Mouse (Mus musculus): ENCODE data around the gene Cacng2. TPM values are rescaled to one million over a fixed set of nuclear protein-coding genes. Genes with fewer than 3 reads are reported as not detected.

Cacng2 gene
- polyA plus RNA-seq, 1 experiment from 2014 or later: 9.4 TPM

DNA sequence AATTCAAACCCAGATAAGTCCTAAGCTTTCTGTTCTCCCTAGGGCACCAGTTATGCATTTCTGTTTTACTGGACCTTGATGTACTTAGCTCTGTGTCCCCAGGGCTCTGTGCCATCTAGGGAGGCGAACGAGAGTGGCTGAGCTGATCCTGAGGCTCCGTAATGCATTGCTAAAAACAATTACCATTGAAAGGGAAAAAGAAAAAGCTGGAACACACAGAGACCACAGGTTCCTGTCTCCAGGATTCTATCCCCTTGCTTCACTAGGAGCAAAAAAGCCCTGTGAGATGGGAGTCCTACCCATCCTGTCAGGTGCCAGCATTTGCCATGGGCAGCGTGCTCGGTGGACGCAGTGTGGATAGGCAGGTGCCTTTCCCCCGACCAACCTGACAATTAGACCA is 38.4 kb downstream of the Cacng2 start:
- Histone ChIP-seq H3K9me3 (no peaks in the 10 kb centered on the region), H3K4me1 (replicated peaks) (peaks cover 35% of the 10 kb centered on the region), H3K27me3 (no peaks in the 10 kb centered on the region), H3K4me3 (no peak overlapping the region), H3K27ac (replicated peaks) (no peak overlapping the region; the same call in 1 of the 2 replicates), H3K4me2 (no peak overlapping the region), H3K9ac (no peak overlapping the region), H3K36me3 (no peaks in the 10 kb centered on the region)
- 79% methylated on average over 7 of the region's 7 CpGs for WGBS
- ATAC-seq (ENCODE audit: low read depth): no peak

DNA sequence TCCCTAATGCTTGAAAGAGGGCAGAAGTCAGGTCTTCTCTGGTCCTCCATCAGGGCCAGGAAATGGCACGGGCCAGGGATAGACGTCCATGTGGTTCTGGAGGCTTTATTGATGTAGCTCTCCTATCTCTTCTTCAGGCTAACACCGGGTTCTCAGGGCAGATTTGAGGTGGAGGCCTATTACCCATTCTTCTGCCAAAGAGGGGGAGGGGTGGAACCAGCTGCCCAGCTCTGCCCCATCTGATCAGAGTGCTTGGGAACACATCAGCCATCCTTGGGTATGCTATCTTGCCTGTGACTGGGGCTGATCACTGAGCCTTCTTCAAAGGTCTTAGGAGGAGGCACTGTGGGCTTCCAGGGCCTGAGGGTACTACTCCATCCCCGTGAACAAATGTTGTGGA is 39.5 kb downstream of the Cacng2 start:
- 77% methylated on average over 4 of the region's 4 CpGs for WGBS
- H3K4me1 ChIP-seq (replicated peaks): peaks cover 35% of the 10 kb centered on the region
- ATAC-seq (ENCODE audit: low read depth): no peak

DNA sequence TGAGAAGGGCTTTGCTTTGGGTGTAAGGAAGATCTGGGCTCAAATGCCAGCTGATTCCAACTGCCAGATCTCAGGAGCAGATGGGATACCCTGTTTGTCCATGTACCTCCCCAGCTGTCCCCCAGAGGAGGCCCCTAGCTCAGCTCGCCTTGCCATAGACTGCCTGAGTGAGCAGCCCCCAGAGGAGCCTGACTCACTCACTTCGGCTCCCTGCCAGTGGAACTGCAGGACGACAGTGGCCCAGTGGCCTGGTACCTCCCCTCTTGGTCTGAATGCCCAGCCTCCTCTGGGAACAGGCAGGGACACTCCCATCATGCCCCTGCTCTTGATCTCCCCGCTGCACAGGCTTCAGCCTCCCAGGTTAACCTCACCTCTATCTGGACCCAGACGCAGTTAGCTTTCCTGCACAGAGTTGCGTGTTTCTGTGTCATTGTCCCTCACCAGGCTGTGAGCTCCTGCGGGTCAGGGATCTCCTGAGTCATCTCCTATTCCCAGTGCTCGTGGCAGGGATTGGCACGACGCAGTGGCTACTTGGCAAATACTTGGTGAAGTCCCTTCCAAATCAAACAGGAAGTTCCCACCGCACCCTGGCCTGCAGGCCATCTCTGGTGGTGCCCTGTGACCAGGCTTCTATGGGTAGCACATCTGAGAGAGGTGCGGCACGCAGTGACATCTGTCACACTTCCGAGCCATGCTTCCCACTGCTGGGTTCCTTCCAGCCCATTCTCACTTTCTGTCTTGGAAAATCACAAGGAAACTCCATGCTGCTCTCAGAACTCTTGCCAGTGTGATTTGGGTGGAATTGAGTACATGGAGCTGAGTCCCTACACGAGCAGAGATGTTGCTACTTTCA is 40.8 kb downstream of the Cacng2 start:
- H3K4me1 ChIP-seq (replicated peaks): peaks cover 35% of the 10 kb centered on the region
- no peak overlapping the region for H3K27ac ChIP-seq (replicated peaks)
- no peak overlapping the region for H3K4me3 ChIP-seq
- H3K9ac ChIP-seq: no peak overlapping the region
- ATAC-seq (ENCODE audit: low read depth): no peak
- no peaks in the 10 kb centered on the region for H3K27me3 ChIP-seq
- H3K9me3 ChIP-seq: no peaks in the 10 kb centered on the region
- no peaks in the 10 kb centered on the region for H3K36me3 ChIP-seq
- H3K4me2 ChIP-seq: no peak overlapping the region
- WGBS: 72% methylated on average over 15 of the region's 15 CpGs

More for the DNA sequence above, 39.5 kb downstream of the Cacng2 start:
- Histone ChIP-seq H3K27me3 (no peaks in the 10 kb centered on the region), H3K27ac (replicated peaks) (no peak overlapping the region), H3K36me3 (no peaks in the 10 kb centered on the region), H3K9ac (no peak overlapping the region), H3K9me3 (no peaks in the 10 kb centered on the region), H3K4me3 (no peak overlapping the region), H3K4me2 (no peak overlapping the region)

DNA sequence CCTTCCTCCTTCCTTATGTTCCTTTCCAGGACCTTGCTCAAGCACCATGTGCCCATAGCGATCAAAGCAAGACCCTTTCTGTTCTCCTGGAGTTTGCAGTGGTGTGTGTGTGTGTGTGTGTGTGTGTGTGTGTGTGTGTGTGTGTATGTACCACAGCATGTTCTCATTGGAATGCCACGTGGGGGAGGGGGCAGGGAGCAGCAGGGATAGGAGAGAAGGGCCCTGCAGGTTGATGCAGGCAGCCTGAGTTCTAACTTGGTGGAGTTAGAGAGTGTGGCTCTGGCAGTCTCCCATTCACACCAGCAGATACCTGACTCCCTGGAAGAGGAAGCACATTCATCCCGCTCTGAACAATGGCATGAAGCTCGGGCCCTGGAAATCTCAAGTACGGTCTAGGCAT is 41.6 kb downstream of the Cacng2 start:
- no peaks in the 10 kb centered on the region for H3K27me3 ChIP-seq
- no peak overlapping the region for H3K27ac ChIP-seq (replicated peaks)
- H3K4me1 ChIP-seq (replicated peaks): peaks cover 29% of the 10 kb centered on the region
- no peak for ATAC-seq (ENCODE audit: low read depth)
- no peak overlapping the region for H3K4me3 ChIP-seq
- WGBS: 74% methylated on average over 4 of the region's 5 CpGs
- no peaks in the 10 kb centered on the region for H3K9me3 ChIP-seq
- H3K4me2 ChIP-seq: no peak overlapping the region
- no peak overlapping the region for H3K9ac ChIP-seq
- H3K36me3 ChIP-seq: no peaks in the 10 kb centered on the region

DNA sequence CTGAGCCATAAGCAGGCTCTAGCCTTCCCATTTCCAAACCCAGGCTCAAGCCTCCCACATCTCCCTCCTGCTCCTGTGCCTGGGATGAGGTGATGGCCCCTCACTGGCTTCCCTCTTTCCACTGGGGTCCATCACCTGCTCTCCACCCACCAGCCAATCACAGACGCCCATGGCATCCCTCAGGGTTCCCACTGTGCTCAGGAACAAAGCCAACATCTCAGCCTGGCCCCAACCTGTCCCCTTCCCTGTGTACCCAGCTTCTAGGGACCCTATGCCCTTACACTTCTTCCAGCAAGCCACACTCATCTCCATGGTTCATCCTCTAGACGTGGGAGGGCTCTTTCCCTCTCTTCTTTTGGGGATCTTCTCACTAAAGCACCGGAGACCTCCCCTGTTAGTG is 43.9 kb downstream of the Cacng2 start:
- WGBS: 47% methylated on average over 3 of the region's 3 CpGs
- Histone ChIP-seq H3K4me3 (no peak overlapping the region), H3K27me3 (no peaks in the 10 kb centered on the region), H3K4me1 (replicated peaks) (peaks cover 7% of the 10 kb centered on the region), H3K27ac (replicated peaks) (no peak overlapping the region), H3K9ac (no peak overlapping the region), H3K4me2 (no peak overlapping the region), H3K9me3 (no peaks in the 10 kb centered on the region), H3K36me3 (no peaks in the 10 kb centered on the region)
- no peak for ATAC-seq (ENCODE audit: low read depth)

DNA sequence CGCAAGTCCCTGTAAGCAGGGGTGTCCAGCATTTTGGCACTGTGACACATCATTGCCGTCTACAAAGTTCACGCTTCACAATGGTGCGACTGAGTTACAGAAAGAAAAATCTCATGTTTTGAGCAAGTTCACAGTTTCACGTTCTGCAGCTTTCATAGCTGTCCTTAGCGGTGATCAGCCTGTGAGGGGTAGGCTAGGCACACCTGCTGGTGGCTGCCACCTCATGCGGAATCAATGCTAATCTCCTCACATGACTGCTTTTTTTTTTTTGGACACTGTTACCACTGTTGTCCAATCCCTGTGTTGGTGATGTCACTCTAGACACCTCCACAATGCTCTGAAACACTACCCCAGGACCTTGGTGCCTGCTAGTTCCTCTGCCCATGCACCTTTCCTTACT is 46.7 kb downstream of the Cacng2 start:
- no peaks in the 10 kb centered on the region for H3K36me3 ChIP-seq
- ATAC-seq (ENCODE audit: low read depth): no peak
- H3K9me3 ChIP-seq: no peaks in the 10 kb centered on the region
- no peak overlapping the region for H3K4me2 ChIP-seq
- no peak overlapping the region for H3K4me3 ChIP-seq
- no peaks in the 10 kb centered on the region for H3K27me3 ChIP-seq
- no peak overlapping the region for H3K27ac ChIP-seq (replicated peaks)
- H3K4me1 ChIP-seq (replicated peaks): no peaks in the 10 kb centered on the region
- no peak overlapping the region for H3K9ac ChIP-seq
- 86% methylated on average over 7 of the region's 7 CpGs for WGBS

DNA sequence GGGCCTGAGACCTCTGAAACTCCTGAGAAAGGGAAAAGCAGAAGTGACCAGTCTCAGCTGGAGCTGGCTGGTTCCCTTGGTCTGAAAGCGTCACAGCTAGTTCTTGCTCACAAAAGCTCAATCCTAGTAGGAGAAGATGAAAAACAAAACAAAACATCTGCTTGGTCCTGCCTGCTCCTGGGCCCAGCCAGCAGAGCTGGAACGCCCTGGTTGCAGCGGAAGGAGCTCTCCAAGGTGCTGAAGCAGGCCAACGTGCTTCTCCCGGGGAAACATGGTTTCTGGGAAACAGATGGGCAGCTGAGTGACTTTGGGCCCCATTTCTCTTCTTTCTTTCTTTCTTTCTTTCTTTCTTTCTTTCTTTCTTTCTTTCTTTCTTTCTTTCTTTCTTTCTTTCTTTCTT is 53.4 kb downstream of the Cacng2 start:
- WGBS: under 1% methylated on average over 5 of the region's 5 CpGs
- ATAC-seq (ENCODE audit: low read depth): no peak
- Histone ChIP-seq H3K9ac (no peak overlapping the region), H3K9me3 (no peaks in the 10 kb centered on the region), H3K27me3 (no peaks in the 10 kb centered on the region; the same call in 1 of the 2 replicates), H3K4me2 (no peak overlapping the region), H3K4me3 (no peak overlapping the region), H3K36me3 (no peaks in the 10 kb centered on the region), H3K27ac (replicated peaks) (no peak overlapping the region), H3K4me1 (replicated peaks) (peaks cover 16% of the 10 kb centered on the region; the same call in 1 of the 2 replicates)

DNA sequence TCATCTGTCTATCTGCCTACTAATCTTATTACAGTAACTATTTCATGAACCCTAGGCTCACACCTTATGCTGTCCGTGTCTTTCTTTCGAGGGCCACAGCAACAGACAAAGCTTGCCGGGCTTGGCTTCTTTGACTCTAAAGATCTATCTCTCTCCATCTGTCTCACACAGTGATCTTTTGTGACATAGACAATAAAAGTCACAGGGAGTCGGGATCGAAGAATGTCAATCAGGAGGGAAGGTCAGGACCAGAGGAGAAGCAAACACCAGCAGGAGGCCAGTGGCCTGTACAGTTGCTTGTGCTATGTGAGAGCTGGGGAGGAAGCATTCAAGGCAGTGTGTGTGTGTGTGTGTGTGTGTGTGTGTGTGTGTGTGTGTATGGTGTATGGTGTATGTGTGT is 54.3 kb downstream of the Cacng2 start:
- no peak for ATAC-seq (ENCODE audit: low read depth)
- H3K9me3 ChIP-seq: no peaks in the 10 kb centered on the region
- H3K36me3 ChIP-seq: no peaks in the 10 kb centered on the region
- no peak overlapping the region for H3K4me2 ChIP-seq
- H3K27me3 ChIP-seq: no peaks in the 10 kb centered on the region; the same call in 1 of the 2 replicates
- no peak overlapping the region for H3K9ac ChIP-seq
- WGBS: 11% methylated on average over 5 of the region's 5 CpGs
- H3K4me1 ChIP-seq (replicated peaks): peaks cover 16% of the 10 kb centered on the region; the same call in 1 of the 2 replicates
- no peak overlapping the region for H3K27ac ChIP-seq (replicated peaks)
- H3K4me3 ChIP-seq: no peak overlapping the region

DNA sequence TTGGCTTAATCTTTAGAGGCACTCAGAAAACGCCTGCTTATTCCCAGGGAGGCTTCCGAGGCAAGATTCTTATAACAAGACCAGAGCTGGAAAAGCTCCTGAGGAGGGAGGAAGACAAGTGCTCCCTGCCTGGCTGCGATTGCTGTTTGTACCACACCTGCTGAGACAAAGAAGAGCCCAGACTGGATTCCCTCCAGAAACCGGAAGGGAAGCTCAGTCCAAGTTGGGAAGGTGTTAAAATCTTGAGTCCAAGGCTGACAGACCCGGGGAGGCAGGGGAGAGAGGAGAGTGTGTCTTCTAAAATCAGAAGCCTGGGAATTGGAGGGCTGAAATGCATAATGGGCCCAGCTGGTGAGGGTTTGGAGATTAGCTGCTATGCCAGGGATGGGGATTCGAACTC is 55.5 kb downstream of the Cacng2 start:
- Histone ChIP-seq H3K36me3 (no peaks in the 10 kb centered on the region), H3K9ac (no peak overlapping the region), H3K4me2 (no peak overlapping the region), H3K4me3 (no peak overlapping the region), H3K9me3 (no peaks in the 10 kb centered on the region), H3K27ac (replicated peaks) (peak overlapping the region; percentile 35), H3K4me1 (replicated peaks) (peaks cover 16% of the 10 kb centered on the region; the same call in 1 of the 2 replicates), H3K27me3 (no peaks in the 10 kb centered on the region; the same call in 1 of the 2 replicates)
- WGBS: 56% methylated on average over 6 of the region's 6 CpGs
- ATAC-seq (ENCODE audit: low read depth): no peak

DNA sequence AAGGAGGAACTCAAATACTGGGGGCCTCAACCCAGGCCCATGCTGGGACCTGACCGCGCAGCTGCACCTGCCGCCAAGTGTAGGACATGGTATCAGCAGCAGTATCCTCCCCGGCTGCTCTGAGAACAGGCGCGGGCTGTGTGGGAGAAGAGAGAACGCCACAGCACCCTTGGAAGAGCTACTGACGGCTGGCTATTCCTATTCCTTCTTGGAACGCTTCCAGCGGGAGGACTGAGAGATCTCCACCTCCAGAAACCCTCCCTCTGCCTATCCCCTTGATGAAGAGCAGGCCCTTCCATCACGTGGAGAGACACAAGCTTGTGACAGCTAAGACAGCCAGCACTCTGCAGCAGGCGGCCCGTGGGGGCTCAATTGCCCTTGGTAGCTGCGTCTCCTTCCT is 57.4 kb downstream of the Cacng2 start:
- Histone ChIP-seq H3K9me3 (no peaks in the 10 kb centered on the region), H3K9ac (no peak overlapping the region), H3K4me2 (no peak overlapping the region), H3K27ac (replicated peaks) (no peak overlapping the region), H3K36me3 (no peaks in the 10 kb centered on the region), H3K4me1 (replicated peaks) (peaks cover 16% of the 10 kb centered on the region; the same call in 1 of the 2 replicates), H3K27me3 (no peaks in the 10 kb centered on the region; the same call in 1 of the 2 replicates), H3K4me3 (no peak overlapping the region)
- 72% methylated on average over 14 of the region's 14 CpGs for WGBS
- ATAC-seq (ENCODE audit: low read depth): no peak

DNA sequence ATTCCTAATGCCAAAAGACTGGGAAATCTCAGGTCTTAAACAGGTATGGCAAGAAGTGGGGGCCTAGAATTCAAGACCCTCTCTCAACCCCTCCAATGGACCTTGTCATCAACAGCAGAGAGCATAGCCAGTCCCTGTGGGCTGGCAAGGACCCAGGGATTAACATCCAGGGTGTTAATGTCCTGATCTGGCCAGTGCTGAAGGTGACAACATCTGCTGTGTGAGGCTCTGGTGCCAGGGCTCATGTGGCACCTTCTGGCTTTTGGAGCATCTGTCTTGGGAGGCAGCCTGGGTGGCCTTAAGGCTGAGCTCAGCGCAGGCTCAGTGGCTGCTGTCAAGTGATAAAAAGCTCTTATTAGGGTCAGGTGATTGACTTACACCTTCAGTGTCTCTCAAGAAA is 62.9 kb downstream of the Cacng2 start:
- no peak overlapping the region for H3K9ac ChIP-seq
- WGBS: 56% methylated on average over 1 of the region's 1 CpGs
- H3K27me3 ChIP-seq: no peaks in the 10 kb centered on the region
- H3K27ac ChIP-seq (replicated peaks): no peak overlapping the region
- H3K4me3 ChIP-seq: no peak overlapping the region
- no peak overlapping the region for H3K4me2 ChIP-seq
- no peak; the same call in 1 of the 2 replicates for ATAC-seq (ENCODE audit: low read depth)
- H3K36me3 ChIP-seq: no peaks in the 10 kb centered on the region
- no peaks in the 10 kb centered on the region for H3K9me3 ChIP-seq
- no peaks in the 10 kb centered on the region for H3K4me1 ChIP-seq (replicated peaks)

DNA sequence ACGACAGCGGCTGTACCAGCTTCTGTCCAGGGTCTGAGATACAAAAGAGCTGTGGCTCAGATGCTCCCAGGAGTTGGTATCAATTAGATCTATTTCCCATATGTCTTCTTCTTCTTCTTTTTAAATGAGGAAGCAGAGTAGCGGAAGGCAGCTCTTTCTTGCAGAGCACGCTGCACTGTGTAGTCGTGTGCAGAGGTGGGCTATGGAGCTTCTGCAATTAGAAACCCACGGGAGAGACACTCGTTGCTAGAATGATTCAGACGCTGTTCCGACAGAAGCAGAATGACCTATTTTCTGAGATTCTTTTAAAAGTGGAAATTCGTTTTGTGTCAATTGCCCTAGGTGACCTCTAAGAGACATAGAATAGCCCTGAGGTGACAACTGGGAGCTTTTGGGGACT is 69.1 kb downstream of the Cacng2 start:
- Histone ChIP-seq H3K4me2 (no peak overlapping the region), H3K4me1 (replicated peaks) (no peaks in the 10 kb centered on the region), H3K27me3 (no peaks in the 10 kb centered on the region), H3K9ac (no peak overlapping the region), H3K36me3 (no peaks in the 10 kb centered on the region), H3K9me3 (no peaks in the 10 kb centered on the region), H3K27ac (replicated peaks) (no peak overlapping the region), H3K4me3 (no peak overlapping the region)
- WGBS: 87% methylated on average over 10 of the region's 10 CpGs
- no peak for ATAC-seq (ENCODE audit: low read depth)

DNA sequence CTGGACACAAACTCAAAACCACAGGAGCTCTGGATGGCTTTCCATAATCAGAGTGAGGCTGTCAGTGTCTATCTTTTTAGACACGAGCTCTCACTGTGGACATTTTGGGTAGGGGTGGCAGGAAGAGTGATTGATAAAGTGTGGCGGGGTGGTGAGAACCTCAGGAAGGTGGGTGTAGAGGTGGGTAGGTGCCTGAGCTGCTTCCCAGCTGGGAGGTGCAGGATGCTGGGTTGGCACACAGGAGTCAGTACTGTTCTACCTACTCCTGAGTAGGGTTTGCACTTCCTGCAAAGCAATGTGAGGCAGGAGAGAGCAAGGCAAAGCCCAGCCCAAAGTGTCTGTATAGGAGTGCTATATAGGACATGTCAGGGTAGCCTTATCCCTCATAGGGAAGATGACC is 69.9 kb downstream of the Cacng2 start:
- no peak overlapping the region for H3K27ac ChIP-seq (replicated peaks)
- H3K4me3 ChIP-seq: no peak overlapping the region
- H3K27me3 ChIP-seq: no peaks in the 10 kb centered on the region
- no peak overlapping the region for H3K9ac ChIP-seq
- H3K9me3 ChIP-seq: no peaks in the 10 kb centered on the region
- H3K4me1 ChIP-seq (replicated peaks): no peaks in the 10 kb centered on the region
- 97% methylated on average over 2 of the region's 2 CpGs for WGBS
- no peak overlapping the region for H3K4me2 ChIP-seq
- ATAC-seq (ENCODE audit: low read depth): no peak
- H3K36me3 ChIP-seq: no peaks in the 10 kb centered on the region

Data from neural tube, embryonic 13.5 days (tissue).